Mouse (Mus musculus): ENCODE results near the gene Cxcr3.

DNA sequence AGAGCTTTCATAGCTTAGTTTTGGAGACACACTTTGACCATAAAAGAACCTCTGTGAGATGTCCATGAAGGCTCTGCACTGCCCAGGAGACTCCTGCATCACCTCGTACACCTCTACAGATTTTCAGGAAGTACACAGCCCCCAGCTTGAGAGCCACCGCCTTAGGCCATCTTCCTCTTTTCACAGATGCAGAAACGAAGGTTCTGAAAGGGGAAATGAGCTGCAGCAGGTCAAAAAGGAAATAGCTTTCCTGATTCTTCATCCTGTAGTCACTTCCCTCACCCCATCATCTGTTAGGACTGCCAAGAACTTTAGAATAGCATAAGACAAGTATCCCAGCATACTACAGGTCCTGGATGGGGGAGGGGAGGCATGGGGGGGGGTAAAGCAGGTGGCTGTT lies 36.2 kb upstream of the Cxcr3 start:
- TF ChIP-seq POLR2A (IDR thresholded peaks at IDR 0.05; ENCODE audit: borderline replicate concordance, low read depth, low read length) (no peak), CTCF (IDR thresholded peaks at IDR 0.05; ENCODE audit: low read depth, low read length) (no peak)
